Mouse (Mus musculus): ENCODE results near the gene Lingo3. TPM values are rescaled to one million over a fixed set of nuclear protein-coding genes. Genes with fewer than 3 reads are reported as not detected.

Lingo3 gene
- total and polyA plus RNA-seq, 3 experiments, result not detected

GRCm38 (mm10) chr10:80822528-80822927, 21.3 kb downstream of the Lingo3 start:
- peak overlapping the region; percentile 35 for H3K27ac ChIP-seq (ENCODE audit: control insufficient read depth, low read depth, low read length)
- TF ChIP-seq GATA1 (IDR thresholded peaks at IDR 0.05; ENCODE audit: low read depth, low read length), result no peak
- TF ChIP-seq RAD21 (IDR thresholded peaks at IDR 0.05; ENCODE audit: low read depth, low read length), result no peak
- TF ChIP-seq MAZ (IDR thresholded peaks at IDR 0.05; ENCODE audit: low read depth, low read length), result no peak
- H3K9ac ChIP-seq (ENCODE audit: control insufficient read depth, low read depth, low read length, poor library complexity, severe bottlenecking), result peak overlapping the region; percentile 42
- H3K79me2 ChIP-seq (ENCODE audit: control insufficient read depth, insufficient read depth, low read length, poor library complexity), result peaks cover 9% of the 10 kb centered on the region
- peaks cover 0 to 16% of the 10 kb centered on the region in 2 experiments; a peak in 2 of 4 replicates for H3K36me3 ChIP-seq (ENCODE audit: control insufficient read depth in 1 of 2, insufficient read depth in 2 of 2, low read length in 2 of 2)
- peak overlapping the region; percentile 9 to 44; a peak in 3 of 4 replicates for H3K4me3 ChIP-seq (ENCODE audit: control insufficient read depth in 1 of 2, insufficient read depth in 1 of 2, low read depth in 2 of 2, low read length in 2 of 2)
- DNase-seq (ENCODE audit: low read depth, low spot score), result no peak
- H3K27me3 ChIP-seq (ENCODE audit: control insufficient read depth in 1 of 2, insufficient read depth in 2 of 2, low read length in 2 of 2), result no peaks in the 10 kb centered on the region
- H3K4me1 ChIP-seq (ENCODE audit: control insufficient read depth in 1 of 2, insufficient read depth in 2 of 2, low read length in 2 of 2), result peaks cover 7 to 23% of the 10 kb centered on the region in 2 experiments
- no peaks in the 10 kb centered on the region for H3K9me3 ChIP-seq (replicated peaks; ENCODE audit: insufficient read depth, low read length)

GRCm38 (mm10) chr10:80821991-80822390, 21.8 kb downstream of the Lingo3 start:
- Histone ChIP-seq H3K4me3 (ENCODE audit: control insufficient read depth in 1 of 2, insufficient read depth in 1 of 2, low read depth in 2 of 2, low read length in 2 of 2) (peak overlapping the region; percentile 9 to 44), H3K9me3 (replicated peaks; ENCODE audit: insufficient read depth, low read length) (no peaks in the 10 kb centered on the region), H3K4me1 (ENCODE audit: control insufficient read depth in 1 of 2, insufficient read depth in 2 of 2, low read length in 2 of 2) (peaks cover 7 to 23% of the 10 kb centered on the region in 2 experiments), H3K36me3 (ENCODE audit: control insufficient read depth in 1 of 2, insufficient read depth in 2 of 2, low read length in 2 of 2) (peaks cover 0 to 16% of the 10 kb centered on the region in 2 experiments; a peak in 1 of 4 replicates), H3K27ac (ENCODE audit: control insufficient read depth, low read depth, low read length) (peak overlapping the region; percentile 35; the same call in 1 of the 2 replicates), H3K27me3 (ENCODE audit: control insufficient read depth in 1 of 2, insufficient read depth in 2 of 2, low read length in 2 of 2) (no peaks in the 10 kb centered on the region), H3K9ac (ENCODE audit: control insufficient read depth, low read depth, low read length, poor library complexity, severe bottlenecking) (peak overlapping the region; percentile 32), H3K79me2 (ENCODE audit: control insufficient read depth, insufficient read depth, low read length, poor library complexity) (peaks cover 4% of the 10 kb centered on the region)
- peak; percentile 78 for DNase-seq (ENCODE audit: low read depth, low spot score)
- TF ChIP-seq SMC3 (IDR thresholded peaks at IDR 0.05; ENCODE audit: low read depth, low read length), result peak; percentile 69
- peak; percentile 98 for TF ChIP-seq MYC (IDR thresholded peaks at IDR 0.05; ENCODE audit: low read depth, low read length)
- peak; percentile 54 for TF ChIP-seq RAD21 (IDR thresholded peaks at IDR 0.05; ENCODE audit: low read depth, low read length)
- TF ChIP-seq ZMIZ1 (IDR thresholded peaks at IDR 0.05; ENCODE audit: low read depth, low read length), result no peak
- peak; percentile 62; the same call in 1 of the 2 replicates for TF ChIP-seq SIN3A (IDR thresholded peaks at IDR 0.05; ENCODE audit: low read length)
- peak; percentile 46 to 79 (median 48) for TF ChIP-seq CTCF (IDR thresholded peaks at IDR 0.05 in 2 of 3, conservative IDR thresholded peaks at IDR 0.05 in 1 of 3; ENCODE audit: control insufficient read depth in 1 of 3, insufficient read depth in 1 of 3, low read depth in 2 of 3, low read length in 3 of 3, poor library complexity in 1 of 3, severe bottlenecking in 1 of 3)
- peak; percentile 84 for TF ChIP-seq ZNF384 (IDR thresholded peaks at IDR 0.05; ENCODE audit: low read depth, low read length)
- TF ChIP-seq MYB (IDR thresholded peaks at IDR 0.05; ENCODE audit: low read depth, low read length), result no peak
- no peak for TF ChIP-seq HCFC1 (IDR thresholded peaks at IDR 0.05; ENCODE audit: low read depth, low read length)
- TF ChIP-seq POLR2A (IDR thresholded peaks at IDR 0.05; ENCODE audit: control insufficient read depth in 1 of 2, insufficient read depth in 1 of 2, low read depth in 1 of 2, low read length in 2 of 2, poor library complexity in 1 of 2), result peak in 1 of 2 experiments; percentile 37; a peak in 1 of 4 replicates
- TF ChIP-seq TAL1 (IDR thresholded peaks at IDR 0.05; ENCODE audit: low read length), result no peak
- TF ChIP-seq MAX (IDR thresholded peaks at IDR 0.05; ENCODE audit: low read length), result 0 out of 2 replicates have a peak, but pooled peaks have one; percentile 36
- TF ChIP-seq GATA1 (IDR thresholded peaks at IDR 0.05; ENCODE audit: low read depth, low read length), result no peak
- peak; percentile 41 for TF ChIP-seq ZC3H11A (IDR thresholded peaks at IDR 0.05; ENCODE audit: low read depth, low read length)
- TF ChIP-seq TBP (IDR thresholded peaks at IDR 0.05; ENCODE audit: low read depth, low read length), result peak; percentile 83
- TF ChIP-seq ETS1 (IDR thresholded peaks at IDR 0.05; ENCODE audit: low read depth, low read length), result 0 out of 2 replicates have a peak, but pooled peaks have one; percentile 12
- no peak for TF ChIP-seq USF2 (IDR thresholded peaks at IDR 0.05; ENCODE audit: borderline replicate concordance in 1 of 2, insufficient read depth in 1 of 2, low read depth in 1 of 2, low read length in 2 of 2)
- TF ChIP-seq MAZ (IDR thresholded peaks at IDR 0.05; ENCODE audit: low read depth, low read length), result no peak
- peak; percentile 68; the same call in 1 of the 2 replicates for TF ChIP-seq MXI1 (IDR thresholded peaks at IDR 0.05; ENCODE audit: low read depth, low read length)

All from MEL (cell line).